Mouse (Mus musculus): Measurements from ENCODE around the gene Slc37a3.

DNA sequence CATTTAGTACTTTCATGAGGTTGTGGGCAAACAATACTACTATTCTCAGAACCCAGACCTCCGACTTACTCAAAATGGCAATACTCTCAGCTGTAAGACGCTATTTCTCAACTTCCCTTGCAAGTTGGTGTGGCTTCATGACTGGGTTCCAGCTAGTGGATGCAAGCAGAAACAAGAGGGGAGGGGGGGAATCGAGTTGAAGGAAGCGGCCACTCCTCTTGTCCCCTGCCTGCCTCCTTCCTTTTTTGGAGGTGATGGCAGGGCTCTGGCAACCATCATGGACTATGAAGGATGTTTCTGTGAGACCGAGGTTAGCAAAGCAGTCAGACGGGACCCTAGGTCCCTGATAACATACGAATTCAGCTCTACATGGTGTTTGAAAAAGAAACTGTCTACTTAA lies 87.8 kb downstream of the Slc37a3 start:
- TF ChIP-seq CTCF (IDR thresholded peaks at IDR 0.05; ENCODE audit: low read depth), result no peak
- no peak for TF ChIP-seq EP300 (IDR thresholded peaks at IDR 0.05; ENCODE audit: low read depth)

Data from liver, embryonic 14.5 days (tissue).